Mouse (Mus musculus) urinary bladder, postnatal 14 days (tissue): Measurements from ENCODE around the gene Kifc3.
A peak's percentile ranks its signal among the peaks of the same experiment; 100 is the strongest.
"Not testable (repeated sequence)": the region's sequence is repeated elsewhere in the genome, so short reads cannot be mapped to it uniquely, and the experiment has no call there.

Experiments used
- DNase-seq: peaks from one replicate; pipeline ENCODE4 v3.0.0; 2021; ENCODE audit warnings: low spot score

The Kifc3 gene

DNA sequence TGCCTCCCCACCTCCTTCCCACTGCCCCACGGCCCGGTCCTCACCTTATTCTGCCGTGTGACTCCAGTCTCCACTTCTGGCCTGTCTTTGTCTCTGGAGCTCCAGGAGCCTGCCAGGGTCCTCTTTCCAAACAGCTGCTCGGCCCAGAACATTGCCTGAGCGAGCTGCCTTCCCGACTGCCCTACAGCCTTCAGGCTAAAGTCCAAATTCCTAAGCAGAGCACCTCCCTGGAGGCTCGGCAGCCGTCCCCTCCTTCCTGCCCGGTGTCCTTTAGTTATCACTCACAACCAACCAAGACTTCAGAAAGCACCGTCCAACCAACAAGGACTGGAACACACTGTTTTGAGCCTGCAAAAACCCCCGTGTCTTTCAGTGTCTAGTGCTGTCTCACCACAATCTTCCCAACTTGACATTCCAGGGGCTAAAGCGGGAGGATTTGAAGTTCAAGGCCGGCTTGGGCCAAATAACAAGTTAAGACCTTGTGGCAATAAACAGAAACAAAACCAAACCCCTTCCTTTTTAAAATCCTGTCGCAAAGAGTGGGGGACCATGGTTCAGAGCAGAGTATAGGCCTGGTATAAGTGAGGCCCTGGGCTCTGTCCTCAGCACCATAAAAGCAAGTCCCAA, at the start of gene Kifc3:
Gene Kifc3 (minus strand): TSS at position 164 of the 627 bp plus-strand sequence.
- DNase-seq: peak; percentile 44

DNA sequence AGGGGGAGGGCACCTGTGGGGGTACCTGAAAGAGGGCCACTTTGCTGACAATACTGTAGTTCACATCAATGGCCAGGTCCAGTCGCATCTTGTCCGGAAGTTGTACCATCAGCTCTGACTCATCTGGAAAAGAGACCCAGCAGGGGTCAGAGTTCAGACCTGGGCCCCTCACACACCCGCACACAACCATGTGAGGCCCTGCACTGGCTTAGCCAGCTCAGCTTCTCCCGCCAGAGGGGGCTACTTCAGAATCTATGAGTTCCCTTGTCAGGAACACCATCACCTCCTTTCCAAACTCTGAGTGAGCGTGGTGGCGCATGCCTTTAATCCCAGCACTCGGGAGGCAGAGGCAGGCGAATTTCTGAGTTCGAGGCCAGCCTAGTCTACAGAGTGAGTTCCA, 49.4 kb upstream of the Kifc3 start:
- no peak for DNase-seq

DNA sequence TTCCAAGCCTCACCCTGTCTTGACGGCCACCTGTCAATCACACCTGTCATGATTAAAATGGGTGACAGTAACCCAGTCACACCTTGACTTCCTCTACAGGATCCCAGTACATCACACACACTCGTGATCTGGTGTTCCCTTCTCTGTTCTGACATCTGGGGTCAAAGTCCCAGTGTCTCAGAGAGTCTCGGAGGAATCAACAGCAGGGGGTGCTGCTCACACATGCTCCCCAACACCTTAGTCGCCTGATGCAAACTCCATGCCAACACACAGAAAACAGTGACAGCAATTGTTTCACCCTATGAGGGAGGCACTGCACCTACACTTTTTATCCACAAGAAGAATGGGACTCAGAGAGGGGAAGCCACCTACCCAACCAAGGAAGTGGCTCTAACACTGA, 47.2 kb upstream of the Kifc3 start:
- DNase-seq: no peak

DNA sequence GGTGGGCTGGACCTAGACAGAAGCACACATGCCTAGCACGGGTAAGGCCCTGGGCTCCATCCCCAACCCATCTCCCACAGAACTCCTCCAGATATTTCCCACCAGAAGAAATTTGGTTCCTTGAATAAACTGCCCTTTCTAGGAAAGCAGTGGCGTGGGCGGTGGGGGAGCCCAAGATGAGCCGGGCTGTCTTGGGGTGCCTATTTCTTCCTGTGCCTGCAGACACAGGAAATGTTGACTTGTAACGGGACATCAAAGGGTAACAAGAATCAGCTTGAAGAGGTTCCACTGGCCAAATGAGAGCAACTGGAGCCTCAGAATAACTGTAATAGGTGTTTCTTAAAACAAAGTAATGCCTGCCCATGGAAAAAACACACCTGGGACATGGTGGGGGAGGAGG, 44.7 kb upstream of the Kifc3 start:
- no peak for DNase-seq

DNA sequence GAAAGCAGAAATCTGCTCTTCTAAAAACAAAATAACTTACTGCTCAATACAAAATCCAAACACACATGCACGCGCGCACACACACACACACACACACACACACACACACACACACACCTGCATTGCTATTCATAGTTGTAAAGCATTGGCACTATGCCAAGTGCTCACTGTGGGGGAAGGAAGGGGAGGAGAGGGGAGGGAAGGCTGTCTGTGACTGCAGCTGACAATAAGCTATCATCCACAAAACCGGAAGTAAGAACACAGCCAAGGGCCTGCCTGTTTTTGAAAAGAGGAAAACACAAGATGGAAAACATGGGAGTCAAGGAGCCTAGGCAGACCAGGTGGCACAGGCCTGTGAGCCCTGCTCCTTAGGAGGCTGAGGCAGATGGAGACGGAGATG, 42.6 kb upstream of the Kifc3 start:
- DNase-seq: peak; percentile 16

DNA sequence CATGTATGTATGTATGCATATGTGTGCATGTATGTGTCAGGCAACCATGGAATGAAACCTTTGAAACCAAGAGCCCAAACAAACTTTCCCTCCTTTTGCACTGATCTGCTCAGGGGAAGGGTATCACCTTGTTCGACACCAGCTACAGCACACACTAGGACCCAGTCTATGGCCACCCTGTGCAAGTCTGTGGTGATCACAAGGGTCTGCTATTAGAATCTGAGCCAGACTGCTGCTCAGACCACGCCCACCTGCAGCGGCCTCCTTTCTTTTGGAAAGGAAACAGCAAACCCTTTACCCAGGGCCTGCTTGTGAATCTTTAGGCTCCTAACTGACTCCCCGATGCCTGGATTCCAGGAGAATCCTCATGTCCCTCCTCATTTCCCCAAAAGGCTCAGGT, 41.2 kb upstream of the Kifc3 start:
- no peak for DNase-seq

DNA sequence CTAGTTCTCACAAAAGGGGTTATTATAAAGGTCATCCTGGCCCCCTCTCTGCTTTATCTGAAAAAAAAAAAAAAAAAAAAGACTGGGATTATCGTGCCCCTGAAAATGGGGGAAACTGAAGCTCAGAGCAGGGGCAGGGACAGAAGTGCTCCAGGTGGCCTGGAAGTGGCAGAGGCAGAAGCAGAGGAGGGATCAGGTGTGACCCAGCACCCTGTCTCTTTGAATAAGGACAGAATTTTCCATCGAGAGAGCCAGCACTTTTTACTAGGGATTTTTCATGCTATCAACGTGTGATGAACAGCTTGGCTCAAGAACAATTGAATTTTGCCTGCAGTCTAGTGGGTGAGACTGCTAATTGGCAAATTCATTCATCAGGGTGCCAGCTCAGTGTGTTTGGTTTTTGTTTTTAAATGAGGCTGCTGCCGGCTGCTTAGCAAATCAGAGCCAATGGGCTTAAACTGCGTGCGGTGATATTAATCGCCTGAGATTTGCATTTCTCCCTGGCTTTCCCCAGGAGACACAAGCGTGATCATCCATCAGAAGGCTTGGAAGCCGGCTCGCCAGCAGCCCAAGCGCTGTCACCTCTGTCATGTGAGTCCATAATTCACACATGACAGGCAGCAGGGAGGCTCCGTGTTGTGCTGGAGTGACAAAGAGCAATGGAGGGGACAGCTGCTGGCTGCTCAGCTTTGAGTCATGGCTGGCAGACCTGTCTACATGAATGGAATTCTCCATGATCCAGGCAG, 40.4 kb upstream of the Kifc3 start:
- no peak for DNase-seq

DNA sequence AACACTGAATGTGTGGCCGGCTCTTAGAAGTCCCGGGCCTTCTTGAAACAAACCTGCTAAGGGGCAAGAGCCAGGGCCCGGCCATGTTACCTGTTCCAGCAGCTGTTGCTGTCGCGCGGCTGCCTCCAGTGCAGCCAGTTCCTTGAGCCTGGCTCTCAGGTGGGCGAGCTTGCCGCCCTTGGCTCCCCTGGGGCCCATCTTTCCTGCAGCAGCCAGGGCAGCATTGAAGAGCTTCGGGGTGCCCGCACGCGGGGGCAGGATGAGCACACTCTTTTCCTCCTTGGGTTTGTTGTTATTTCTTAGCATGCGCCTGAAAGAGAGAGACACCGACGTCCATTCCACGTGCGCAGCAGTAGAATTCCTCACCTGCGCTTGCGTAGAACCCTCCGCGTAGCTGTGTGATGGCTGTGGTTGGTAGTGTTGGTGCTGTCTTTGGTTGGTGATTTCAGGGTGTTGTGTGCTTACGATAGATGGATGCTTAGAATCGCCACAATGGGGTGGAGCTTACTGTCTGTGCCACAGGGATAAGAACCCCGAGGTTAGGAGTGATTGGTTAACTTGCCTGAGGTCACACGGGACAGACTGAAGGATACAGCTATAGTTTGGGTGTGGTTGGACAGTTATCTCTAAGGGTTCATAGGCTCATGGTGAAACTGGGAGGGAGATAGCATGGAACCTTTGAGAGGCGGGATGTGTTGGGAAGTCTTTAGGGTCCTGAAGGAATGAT, 39.6 kb upstream of the Kifc3 start:
- DNase-seq: no peak

DNA sequence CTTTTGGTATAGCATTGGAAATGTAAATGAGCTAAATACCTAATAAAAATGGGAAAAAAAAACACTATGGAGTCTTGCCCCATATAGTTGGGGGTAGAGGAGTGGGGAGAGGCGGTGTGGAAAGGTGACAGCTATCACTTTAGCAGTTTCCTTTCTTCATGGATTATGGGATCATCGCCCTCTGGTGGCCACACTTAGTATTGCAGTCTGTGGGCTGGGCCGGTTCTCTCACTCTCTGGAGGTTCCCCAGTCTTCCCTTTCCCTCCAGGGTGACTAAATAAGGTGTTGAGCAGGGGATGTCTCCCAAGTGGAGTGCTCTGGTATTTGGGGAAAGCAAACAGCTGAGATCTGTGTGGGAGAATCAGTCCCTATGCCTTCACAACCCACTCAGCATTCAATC, 33.1 kb upstream of the Kifc3 start:
- DNase-seq: peak; percentile 78

DNA sequence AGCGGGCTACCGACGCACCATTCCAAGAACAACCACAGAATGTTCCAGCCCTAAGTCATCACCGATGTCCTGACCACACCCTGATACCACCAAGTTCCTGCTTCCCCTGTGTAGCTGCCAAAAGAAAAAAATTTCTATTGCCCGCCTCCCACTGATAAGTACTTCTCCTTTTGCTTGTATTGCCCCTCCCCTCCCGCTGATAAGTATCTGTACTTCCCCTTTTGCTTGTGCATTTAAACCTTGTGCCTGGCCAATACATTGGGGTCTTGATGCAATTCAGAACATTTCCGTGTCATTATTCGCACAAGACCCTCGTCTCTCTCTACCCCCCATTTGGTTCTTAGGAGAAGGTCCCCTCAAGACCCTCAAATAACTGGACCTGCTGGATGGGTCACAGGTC, 27.5 kb upstream of the Kifc3 start:
- DNase-seq: not testable (repeated sequence)

DNA sequence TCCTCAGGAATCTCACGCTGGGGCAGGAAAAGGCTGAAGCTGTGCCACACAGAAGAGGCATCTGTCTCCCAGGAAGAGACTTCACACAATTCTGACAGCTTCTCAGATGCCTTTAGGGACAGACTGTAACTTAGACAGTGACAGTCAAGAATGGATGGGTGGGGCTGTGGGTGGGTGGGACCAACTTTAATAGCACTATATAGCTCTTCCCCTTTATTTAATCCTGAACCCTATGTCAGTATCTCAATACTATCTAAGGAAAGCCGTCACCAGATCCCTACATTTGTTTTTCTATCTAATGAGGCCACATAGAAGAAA, 24.5 kb upstream of the Kifc3 start:
- DNase-seq: no peak

DNA sequence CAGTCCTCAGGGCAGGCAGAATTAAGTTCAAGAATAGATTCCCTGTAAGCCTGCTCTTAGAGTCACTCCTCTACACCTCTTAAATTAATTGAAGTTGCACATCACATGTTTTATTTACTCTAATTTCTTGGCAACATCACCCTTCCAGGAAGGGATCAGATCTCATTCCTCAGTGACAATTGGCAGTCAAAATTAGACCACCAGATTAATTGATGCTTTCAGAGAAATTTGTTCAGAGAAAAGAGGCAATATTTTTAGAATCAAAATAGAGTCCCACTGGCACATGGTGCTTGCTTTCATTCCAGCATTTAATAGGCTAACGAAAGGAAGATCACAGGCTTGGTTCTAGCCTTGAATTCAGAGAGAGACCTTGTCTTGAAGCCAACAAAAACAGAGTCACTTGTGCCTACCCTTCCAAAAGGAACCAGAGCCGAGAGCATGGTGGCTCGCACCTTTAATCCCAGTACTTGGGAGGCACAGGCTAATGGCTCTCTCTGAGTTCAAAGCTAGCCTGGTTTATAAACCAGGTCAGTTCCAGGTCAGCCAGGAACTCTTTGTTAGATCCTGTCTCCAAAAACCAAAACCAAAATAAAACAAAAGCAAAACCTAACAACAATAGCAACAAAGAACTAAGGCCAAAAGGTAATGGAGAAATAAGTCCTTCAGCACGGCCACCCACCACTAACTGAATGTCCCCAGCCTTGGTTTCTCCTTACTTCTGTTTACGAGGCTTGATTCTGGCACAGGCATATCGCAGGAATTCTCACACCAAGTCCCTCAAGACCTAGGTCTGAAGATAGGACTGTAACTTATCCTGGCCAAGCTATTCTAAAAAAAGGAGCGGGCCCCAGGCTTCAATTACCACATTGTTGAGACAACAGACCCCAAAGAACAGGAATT, 23.9 kb upstream of the Kifc3 start:
- no peak for DNase-seq

DNA sequence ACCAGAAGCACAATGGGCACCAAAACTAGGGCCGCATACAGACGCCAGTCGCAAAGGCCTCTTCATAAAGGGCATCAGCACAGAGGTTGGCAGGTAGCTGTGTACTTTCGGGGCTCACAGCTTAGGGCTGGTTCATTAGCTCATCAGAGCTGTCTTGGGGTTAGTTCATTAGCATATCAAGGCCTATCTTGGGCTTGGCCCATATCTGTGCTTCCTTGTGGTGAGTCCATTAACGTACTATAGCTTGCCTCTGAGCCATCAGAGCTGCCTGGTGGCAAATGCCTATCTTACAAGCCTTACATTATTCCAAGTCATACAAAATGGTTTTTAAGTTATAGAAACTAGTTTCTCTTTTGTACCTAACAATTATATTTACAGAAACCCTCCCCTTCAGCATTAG, 21.4 kb upstream of the Kifc3 start:
- no peak for DNase-seq

DNA sequence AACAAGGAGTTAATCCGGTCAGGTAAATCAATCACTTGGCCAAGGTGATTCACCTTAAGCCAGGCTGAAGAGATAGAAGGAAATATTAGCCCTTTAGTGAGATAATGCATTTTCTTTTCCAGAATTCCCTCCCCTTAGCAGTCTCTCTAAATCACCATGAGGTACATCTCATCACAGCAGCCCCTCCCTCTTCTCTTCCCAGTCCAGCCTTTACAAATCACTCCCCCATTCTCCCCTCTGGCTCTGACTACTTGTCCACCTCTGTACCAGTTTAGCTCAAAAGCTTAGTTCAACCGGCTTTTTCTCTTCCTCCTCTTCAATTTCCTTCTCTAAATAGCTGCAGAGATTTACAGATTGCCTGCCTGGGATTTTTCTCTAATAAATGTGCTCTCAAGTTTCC, 18.4 kb upstream of the Kifc3 start:
- no peak for DNase-seq

DNA sequence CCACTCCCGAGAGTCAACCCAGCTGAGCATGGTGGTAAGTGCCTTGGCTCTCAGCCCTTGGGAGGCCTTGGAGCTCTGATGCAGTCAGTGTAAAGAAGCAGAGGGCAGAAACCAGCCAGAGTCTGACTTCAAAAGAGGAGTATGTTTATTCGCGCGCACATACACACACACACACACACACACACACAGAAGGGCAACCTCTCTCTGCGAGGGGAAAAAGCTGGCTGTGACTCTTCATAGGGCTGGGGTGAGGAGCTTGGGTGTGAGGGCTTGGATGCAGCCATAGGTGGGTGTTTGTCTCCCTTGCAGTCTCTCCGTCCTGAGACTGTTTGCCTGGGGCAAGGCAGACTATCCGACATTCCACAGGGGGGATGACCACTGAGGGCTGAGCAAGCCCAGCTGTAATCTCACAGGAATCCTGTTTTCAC, 18.0 kb upstream of the Kifc3 start:
- no peak for DNase-seq

DNA sequence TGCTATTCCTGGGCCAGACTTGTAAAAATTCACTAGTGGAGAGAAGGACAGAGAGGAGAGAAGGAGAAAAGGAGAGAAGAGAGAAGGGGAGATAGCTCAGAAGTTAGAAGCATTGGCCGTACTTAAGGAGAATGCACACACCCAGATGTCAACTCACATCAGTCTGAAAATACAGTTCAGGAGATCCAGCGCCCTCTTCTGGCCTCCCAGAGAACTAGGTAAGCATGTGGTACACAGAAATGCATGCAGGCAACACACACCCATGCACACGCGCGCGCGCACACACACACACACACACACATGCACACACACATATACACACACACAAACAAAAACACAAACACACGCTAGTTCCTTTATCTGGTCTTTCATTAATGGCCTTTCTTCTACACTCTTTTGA, 17.0 kb upstream of the Kifc3 start:
- no peak for DNase-seq

DNA sequence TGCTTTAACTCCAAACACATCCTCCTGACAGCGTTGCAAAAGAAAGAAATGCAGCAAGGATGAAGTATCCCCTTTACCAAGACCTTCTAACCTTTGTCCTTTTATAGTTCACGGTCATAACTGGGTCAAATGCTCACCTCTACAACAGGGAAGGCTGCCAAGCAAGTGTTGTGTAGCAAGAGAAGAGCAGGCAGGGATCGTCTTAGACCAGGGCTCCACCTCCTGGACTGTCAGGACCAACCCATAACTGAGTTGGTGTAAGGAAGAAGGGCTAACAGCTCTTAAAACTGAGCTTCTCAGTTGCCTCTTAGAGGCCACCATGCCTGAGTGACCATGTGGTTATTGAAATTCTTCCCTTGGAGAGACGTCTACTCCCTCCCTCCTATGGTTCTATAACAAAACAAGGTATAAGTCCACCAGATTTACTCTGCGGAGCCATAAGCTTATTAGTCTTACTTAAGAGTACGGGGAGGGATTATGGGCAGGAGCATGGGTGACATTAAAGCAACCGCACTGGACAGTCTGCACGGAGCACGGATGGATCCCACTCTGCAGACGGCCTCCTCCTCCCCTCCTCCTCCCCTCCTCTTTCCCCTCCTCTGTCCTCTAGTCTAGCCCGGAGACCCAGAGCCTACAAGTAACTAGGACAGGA, 13.2 kb upstream of the Kifc3 start:
- no peak for DNase-seq

DNA sequence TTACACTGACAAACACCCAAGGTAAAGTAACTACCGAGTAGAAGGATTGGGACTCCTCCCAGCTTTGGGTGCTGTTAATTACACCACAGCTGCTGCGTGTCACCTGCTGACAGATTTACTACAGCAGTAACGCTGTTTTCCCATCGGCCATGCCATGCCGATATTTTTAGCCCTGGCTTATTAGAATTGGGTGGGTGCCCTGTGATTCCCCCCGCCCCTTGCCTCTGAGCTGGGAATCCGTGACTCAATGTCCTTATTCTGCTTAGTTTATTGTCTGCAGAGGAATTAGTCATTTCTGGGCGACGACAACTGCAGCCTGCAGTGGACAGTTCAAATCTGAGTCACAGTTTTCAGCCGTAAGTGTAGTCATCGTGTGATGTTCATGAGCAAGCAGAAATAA, 7.3 kb upstream of the Kifc3 start:
- DNase-seq: peak; percentile 72

DNA sequence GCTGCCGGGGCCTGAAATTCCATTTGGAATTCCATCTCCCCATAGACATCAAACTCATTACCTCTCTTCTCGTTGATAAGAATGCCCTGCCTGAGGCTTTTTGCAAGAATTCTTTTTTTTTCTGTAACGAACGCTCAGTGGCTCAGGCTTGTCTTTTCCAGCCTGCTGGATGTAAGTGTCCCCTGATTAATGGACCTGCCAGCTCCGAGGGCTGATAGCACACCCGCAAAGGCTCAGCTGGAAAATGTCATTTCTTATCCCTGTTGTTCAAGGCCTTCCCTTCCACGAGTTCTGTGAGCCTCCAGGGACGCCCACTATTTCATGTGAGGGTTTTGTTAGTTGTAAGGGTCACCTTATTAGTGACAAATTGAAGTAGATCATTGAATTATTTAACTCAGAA, 3.3 kb upstream of the Kifc3 start:
- DNase-seq: no peak

DNA sequence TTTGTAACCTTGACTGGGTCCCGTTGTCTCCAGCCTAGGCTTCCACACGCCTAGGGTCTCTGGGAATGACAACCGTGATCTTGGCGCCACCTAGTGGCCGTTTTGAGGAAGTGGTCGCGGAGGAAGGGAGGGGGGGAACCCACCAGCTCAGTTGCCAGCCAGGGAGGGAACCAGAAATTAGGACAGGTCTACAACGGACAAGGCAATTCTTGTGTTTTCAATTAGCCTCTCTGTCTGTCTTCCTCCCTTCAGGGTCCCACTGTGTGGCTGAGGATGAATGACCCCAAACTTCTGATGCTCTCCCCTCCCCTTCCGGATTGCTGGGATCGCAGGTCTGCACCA, 1.4 kb upstream of the Kifc3 start:
- DNase-seq: peak; percentile 68

DNA sequence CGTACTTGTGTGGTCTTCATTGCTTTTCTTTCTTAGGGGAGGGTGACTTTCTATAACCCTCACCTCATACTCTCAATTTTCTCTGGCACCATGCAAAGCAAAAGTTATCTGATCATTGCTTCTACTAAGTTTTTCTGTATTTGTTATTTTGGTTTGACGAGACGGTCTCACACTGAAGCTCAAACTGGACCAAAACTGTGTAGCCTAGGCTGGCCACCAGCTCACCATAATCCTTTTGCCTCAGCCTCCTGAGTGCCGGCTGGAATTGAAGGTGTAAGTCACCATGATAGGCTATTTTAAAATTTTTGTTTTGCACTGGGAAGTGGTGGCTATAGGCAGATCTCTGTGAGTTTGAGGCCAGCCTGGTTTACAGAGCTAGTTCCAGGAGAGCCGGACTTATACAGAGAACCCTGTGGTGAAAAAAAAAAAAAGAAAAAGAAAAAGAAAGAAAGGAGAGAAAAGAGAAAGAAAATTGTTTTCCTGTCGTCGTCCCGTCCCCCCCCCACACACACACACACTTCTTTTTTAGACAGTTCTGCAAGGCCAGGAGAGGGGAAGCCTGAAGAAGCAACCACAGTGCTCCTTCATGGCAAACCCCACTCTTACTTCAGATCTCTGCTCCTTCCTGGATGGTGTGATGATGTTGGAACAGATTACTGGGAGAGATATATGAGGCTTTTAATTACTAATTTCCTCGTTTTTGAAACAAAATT, 870 bp upstream of the Kifc3 start:
- DNase-seq: no peak
